Mouse (Mus musculus) thymus, postnatal 14 days (tissue): ENCODE data around the gene Cs.

Experiments
- DNase-seq: peaks from one replicate; pipeline ENCODE4 v3.0.0; 2021

The Cs gene

DNA sequence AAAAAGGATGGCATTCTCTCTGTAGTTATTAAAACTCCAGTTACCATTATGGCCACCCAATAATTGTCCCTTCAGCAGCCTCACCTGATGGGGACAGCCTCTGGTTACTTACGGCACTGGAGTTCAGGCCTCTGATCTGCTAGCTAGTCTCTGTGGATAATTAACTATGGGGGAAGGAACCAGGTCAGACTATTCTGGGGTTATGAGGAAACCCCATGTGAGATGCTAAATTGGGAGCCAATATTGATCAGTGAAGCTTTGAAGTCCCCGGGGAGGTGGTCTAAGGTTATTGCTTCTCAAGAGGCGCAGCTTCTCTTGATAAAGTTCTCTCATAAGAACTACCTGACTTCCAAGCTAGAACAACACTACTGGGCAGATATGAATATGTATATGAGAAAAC lies 1.3 kb upstream of the Cs start:
- DNase-seq: no peak

DNA sequence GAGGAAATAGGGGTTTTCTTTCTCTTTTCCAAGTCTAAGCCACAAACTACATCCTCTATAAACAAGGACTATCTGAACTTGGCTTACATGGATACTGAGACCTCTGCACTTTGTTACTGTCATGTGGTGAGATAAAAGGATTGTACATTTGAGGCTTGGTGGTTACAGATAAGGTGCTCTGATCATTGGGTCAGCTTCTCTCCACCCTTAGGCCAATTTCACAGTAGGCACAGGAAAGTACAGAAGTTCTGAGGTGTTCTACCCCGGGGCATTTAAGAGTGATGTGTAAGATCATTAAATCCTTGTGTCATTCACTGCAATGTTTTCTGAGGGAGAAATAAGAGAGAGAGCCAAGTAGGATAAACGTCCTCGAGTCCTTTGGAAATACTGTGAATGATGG lies 937 bp upstream of the Cs start:
- no peak for DNase-seq

DNA sequence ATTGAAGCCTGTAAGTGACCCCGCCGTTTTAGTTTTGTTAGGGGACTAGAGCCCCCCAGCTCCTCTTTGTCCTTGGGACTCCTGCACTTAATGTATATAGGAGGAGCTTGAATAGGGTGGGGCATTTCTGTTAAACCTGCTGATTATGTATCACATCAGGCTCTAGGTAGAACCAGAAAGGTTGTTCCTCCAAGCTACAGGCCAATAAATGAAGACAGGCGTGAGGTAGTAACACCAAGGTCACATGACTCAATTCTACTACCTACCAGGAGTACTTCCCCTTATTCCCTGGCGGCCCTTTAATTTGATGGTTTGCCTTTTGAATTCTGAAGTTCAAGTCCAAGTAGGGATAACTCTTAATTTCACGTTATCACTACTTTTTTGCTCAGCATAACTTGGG lies 881 bp downstream of the Cs start:
- no peak for DNase-seq

DNA sequence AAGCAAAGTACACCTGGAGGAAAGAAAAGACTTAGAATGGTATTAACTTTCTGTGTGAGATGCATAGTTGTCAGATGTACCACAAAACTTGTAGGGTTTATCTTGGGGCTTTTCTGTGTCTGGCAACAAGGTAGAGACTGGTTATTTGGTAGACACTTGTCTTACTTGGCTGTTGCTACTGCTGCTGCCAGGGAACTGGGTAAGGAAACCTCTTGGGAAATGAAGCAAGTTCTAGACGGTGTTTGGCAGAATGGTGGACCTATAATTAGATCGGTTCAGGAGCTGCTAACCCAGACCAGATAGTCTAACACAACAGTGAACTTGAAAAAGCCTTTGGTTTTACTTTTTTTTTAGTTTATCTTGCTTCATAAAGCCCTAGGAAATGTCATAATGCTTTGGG lies 1.4 kb downstream of the Cs start:
- DNase-seq: no peak

DNA sequence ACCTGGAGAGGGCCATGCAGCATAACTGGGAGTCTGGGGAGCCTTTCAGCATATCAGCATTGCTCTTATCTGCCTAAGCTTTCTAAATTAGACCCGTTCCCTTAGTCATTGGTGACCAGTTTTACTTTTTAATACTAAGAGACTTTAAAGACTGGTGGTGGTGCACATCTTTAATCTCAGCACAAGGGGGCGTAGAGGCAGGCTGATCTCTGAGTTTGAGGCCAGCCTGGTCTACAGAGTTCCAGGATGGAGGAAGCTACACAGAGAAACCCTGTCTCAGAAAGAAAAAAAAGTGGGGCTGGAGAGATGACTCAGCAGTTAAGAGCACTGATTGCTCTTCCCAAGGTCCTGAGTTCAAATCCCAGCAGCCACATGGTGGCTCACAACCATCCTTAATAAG lies 2.7 kb downstream of the Cs start:
- DNase-seq: no peak

GRCm38 (mm10) chr10:128343436-128343835 lies 5.9 kb downstream of the Cs start:
- DNase-seq: no peak

DNA sequence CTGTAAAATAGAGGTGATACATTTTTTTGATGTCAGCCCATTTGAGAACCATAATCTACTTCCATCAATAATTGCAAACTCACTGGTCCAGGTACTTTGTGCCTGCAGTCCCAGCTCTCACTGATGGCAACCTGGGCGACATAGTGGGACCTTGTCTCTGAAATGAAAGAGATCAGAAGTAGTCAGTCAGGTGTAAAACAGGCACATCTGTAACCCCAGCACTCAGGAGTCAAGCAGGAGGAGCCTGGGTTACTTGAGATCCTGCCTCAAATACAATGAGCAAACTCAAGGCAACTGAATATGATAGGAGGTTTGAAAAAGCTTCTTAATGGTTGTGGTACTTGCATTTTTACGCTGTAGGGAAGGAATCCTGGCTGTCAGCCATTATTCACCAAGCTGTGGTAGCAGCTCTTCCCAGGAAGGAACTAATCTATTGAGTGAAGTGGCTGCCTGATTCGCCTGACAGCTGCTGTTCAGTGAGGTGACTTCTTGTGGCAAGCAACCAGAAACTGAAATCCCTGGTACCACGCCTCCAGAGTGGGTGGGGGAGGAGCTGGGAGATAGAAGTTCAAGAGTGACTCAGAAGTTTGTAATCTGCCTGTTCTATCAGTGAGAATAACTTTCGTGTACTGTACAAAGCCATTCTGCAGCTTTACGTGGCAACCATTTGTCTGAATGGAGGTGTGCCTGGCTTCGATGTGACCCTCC lies 7.2 kb downstream of the Cs start:
- DNase-seq: peak; percentile 86

DNA sequence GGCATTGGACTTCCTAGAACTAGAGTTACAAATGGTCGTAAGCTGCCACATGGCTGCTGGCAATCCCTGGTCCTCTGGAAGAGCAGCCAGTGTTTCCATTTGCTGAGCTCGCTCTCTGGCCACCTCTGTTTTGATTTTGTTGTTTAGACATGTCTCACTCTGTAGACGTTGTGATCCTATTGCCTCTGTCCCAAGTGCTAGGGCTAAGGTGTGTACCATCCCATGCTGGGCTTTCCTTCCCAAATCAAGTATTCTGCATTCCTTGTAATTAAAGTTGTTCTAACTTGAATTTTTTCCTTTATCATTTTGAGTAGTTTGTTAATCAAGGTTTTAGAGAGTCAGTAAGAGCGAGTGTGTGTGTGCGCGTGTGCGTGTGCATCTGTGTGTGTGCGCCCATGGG lies 10.0 kb downstream of the Cs start:
- DNase-seq: no peak

GRCm38 (mm10) chr10:128358796-128359195 lies 21.3 kb downstream of the Cs start:
- peak; percentile 70 for DNase-seq

DNA sequence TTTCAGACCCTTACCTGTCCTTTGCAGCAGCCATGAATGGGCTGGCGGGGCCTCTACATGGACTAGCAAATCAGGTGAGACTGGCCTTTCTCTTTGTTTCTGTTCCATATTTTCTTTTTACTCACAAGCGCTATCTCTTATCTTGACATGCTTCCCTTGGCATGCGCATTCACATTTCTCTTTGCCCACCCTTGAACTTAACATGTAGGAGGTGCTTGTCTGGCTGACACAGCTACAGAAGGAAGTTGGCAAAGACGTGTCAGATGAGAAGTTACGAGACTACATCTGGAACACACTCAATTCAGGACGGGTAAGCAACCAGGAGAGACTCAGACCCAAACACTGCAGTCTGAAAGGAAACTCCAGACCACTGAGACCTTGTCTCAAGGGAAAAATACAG lies 21.7 kb downstream of the Cs start:
- DNase-seq: no peak

DNA sequence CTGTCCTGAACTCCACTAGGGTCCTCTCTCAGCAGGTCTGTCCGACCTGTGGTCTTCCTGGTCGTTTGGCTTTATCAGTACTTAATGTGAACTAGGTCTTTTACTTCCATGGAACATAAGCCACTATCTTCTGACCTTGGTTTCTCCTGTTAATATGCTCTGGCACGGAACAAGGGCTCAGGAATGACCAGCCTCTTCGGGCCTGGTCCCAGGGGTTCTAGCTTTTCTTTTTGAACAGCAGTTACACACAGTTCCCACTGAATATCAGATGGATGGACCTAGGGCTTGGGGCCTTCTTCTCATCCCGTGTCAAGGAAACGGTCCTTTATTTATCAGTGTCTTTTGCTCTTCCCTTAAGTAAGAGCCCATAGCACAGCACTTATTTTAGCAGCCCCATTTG lies 24.3 kb downstream of the Cs start:
- DNase-seq: no peak

GRCm38 (mm10) chr10:128362568-128362967 lies 25.0 kb downstream of the Cs start:
- DNase-seq: peak; percentile 44

- DNase-seq: no peak
These were observed 30.4 kb downstream of the Cs start for GRCm38 (mm10) chr10:128367899-128368401.

GRCm38 (mm10) chr10:128368402-128369217 lies 31.1 kb downstream of the Cs start, which contains the start of gene Coq10a:
Gene Coq10a (minus strand): TSS chr10:128368997.
- peak; percentile 94 for DNase-seq

DNA sequence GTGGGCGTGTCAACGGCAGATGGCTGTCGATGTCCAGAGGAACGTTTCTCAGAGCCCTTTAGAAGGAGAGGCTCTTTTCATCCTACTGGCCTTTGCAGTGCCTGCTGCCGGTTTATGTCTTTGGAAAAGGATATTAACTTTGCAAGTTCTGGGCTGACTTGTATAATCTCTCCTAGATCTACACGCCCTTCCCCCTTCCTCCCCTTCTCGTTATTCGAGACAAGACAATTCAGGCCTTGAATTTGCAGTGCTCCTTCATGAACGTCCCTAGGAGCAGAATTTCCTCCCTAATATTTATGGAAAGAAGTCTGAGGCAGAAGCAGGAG lies 31.6 kb downstream of the Cs start:
- no peak for DNase-seq

DNA sequence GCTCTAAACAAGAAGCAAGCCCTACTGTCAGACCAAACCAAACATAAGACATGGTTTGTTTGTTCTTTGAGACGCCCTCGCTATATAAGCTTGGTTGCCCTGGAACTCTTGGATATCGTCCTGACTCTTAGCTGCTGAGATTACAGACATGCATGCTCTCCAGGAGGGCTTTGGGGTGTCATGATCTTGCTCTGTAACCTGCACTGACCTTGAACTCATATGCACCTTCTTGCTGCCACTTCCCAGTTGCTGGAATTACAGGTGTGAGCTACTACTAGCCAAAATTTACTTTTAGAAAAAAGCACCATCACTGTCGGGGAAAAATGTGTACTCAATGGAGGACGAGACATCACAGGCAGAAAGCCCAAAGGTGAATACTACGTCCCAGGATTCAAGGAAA lies 32.1 kb downstream of the Cs start:
- DNase-seq: no peak

- DNase-seq: no peak
These were observed 32.5 kb downstream of the Cs start for GRCm38 (mm10) chr10:128370021-128370420.

GRCm38 (mm10) chr10:128370601-128371000 lies 33.1 kb downstream of the Cs start:
- no peak for DNase-seq

GRCm38 (mm10) chr10:128372142-128372541 lies 34.6 kb downstream of the Cs start:
- DNase-seq: no peak

- DNase-seq: no peak
These were observed 35.6 kb downstream of the Cs start for GRCm38 (mm10) chr10:128372989-128373748.

DNA sequence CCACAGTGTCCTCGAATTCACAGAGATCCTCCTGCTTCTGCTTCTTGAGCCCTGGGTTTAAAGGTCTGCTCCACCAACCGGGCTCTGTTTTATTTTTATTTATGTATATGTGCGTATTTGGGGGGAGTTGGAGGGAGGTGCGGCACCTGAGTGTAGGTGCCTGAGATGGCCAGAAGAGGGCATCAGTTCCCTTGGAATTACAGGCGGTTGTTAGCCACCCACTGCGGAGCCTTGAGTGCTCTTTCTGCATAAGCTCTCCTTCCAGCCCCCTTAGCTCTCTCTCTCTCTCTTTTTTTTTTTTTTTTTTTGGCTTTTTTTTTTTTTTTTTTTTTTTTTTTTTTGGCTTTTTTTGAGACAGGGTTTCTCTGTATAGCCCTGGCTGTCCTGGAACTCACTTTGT lies 36.9 kb downstream of the Cs start:
- peak; percentile 33 for DNase-seq

GRCm38 (mm10) chr10:128376099-128376454 lies 38.5 kb downstream of the Cs start:
- DNase-seq: no peak

DNA sequence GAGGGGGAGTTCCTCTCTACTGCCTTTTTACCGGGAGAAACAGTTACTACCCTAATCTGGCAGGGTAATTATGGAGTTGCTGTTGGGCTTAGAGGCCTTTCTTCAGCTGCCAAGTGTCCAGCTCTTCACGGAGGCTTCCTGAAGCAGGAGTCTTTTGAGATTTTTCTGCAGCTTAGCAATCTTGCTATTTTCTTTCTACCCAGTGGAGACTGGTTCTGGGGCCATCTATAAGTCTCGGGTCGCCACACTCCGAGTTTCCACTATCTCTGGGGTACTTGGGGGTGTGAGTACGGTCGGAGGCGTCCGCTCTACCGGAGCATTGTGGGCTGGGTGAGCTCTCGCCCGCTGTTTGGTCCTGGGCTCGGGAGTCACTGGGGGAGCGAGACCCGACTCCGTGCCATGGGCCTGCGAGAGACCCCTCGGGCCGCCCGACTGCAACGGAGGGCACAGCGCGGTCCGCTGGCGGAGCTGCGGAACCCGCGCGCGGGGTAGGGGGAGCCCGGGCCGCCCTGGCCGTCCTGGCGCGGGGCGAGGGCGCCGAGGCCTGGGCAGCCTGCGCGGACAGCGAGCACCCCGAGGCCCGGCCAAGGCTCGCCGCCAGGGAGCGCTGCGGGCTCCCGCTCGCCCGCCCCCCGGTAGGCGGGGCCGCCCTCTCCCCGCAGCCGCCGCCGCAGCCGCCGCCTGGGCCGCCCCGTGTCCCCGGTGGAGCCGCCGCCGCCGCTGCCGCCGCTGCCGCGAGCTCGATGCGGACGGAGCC lies 39.1 kb downstream of the Cs start, which contains the start of gene Ankrd52:
Gene Ankrd52, plus strand, starts transcription at position 661 of the 757 bp plus-strand sequence.
- peak; percentile 88 for DNase-seq
